Mouse (Mus musculus): Measurements from ENCODE around the gene Cerkl.

DNA sequence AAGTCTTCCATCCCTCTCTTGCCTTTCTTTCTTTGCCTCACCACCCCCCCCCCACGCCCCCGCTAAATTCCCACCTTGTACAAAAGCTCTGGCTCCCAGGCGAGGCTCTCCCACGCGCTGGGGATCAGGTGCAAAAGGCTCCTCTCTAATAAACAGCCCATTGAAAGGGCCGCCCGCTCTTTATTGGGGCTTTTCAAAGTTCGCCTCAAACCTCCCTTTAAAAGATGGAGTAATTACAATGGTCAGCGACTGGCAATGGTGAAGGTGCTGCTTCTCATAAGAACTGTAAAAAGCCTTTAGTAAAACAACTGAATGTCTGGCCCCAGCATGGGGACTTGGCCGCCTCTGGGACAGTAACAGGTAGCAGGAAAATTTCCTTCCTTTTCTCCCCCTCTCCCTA, 939 bp downstream of the Cerkl start:
- TF ChIP-seq CTCF (IDR thresholded peaks at IDR 0.05; ENCODE audit: low read depth, low read length) (no peak), POLR2A (IDR thresholded peaks at IDR 0.05; ENCODE audit: extremely low read depth, insufficient read depth, low read length) (no peak)

Measured in liver, adult 2 months (tissue).